Mouse (Mus musculus) liver, adult 2 months (tissue): ENCODE measurements at regions not wholly inside any gene's neighbourhood (a gene's known extent, or its start where the extent isn't known, plus 50 kb on each side); places are given as distances from the start of the nearest gene placed in this dataset.

Source experiments
- CTCF ChIP-seq: fragments of 200-500 bp; IDR thresholded peaks from 2 replicates; pipeline ENCODE4 v1.5.1; 2011; ENCODE audit warnings: low read depth, low read length, control low read depth
- POLR2A ChIP-seq: fragments of 200-500 bp; IDR thresholded peaks from 2 replicates; pipeline ENCODE4 v1.6.1; 2011; ENCODE audit warnings: low read length, control low read depth; ENCODE audit not compliant: insufficient read depth; ENCODE audit errors: extremely low read depth

- TF ChIP-seq CTCF (no peak), POLR2A (no peak)
Observed at GRCm38 (mm10) chr12:46945707-46946106, 127.0 kb upstream of the Nova1 start.
